Mouse (Mus musculus) adrenal gland, postnatal 10 days (tissue): ENCODE results near the gene Smyd4. TPM values are rescaled to one million over a fixed set of nuclear protein-coding genes. Genes with fewer than 3 reads are reported as not detected.

Experiments
- DNase-seq: peaks from one replicate; pipeline ENCODE4 v3.0.0; 2021; ENCODE audit warnings: mixed read lengths
- long read RNA-seq, 2 experiments: library from polyadenylated mRNA; stranded (forward); transcript quantifications; one replicate each; pipeline ENCODE4 v2.0.0; 2021
- total RNA-seq, 2 experiments: library from RNA; stranded (reverse); gene quantifications; 2 replicates each; pipeline ENCODE4 v1.2.3; 2021

The Smyd4 gene
- total RNA-seq = 1 to 10 TPM; 7.8 to 9.3 TPM
- long read RNA-seq, experiment 1, transcript Smyd4-201 (11 exons, 3,517 nt) = major isoform, 9 of 18 reads
- long read RNA-seq, experiment 1, partial matches to known transcripts = 6 of 18 reads
- long read RNA-seq, experiment 1, other reads (novel, unspliced or antisense) = 3 of 18 reads
- long read RNA-seq, experiment 2, transcript Smyd4-201 (11 exons, 3,517 nt) = major isoform, 6 of 10 reads
- long read RNA-seq, experiment 2, partial matches to known transcripts = 2 of 10 reads
- long read RNA-seq, experiment 2, other reads (novel, unspliced or antisense) = 1 of 10 reads

GRCm38 (mm10) chr11:75348199-75348889 lies at the start of gene Smyd4, which contains the start of gene Rpa1:
Gene Smyd4 (plus strand): TSS chr11:75348433.
Gene Rpa1 (minus strand): TSS chr11:75348324.
- peak; percentile 96 for DNase-seq

GRCm38 (mm10) chr11:75298491-75298890 lies 49.7 kb upstream of the Smyd4 start:
- DNase-seq = no peak

GRCm38 (mm10) chr11:75299786-75300185 lies 48.4 kb upstream of the Smyd4 start:
- no peak for DNase-seq

GRCm38 (mm10) chr11:75300954-75301353 lies 47.3 kb upstream of the Smyd4 start:
- DNase-seq = no peak

GRCm38 (mm10) chr11:75304797-75305196 lies 43.4 kb upstream of the Smyd4 start:
- no peak for DNase-seq

- no peak for DNase-seq
Measured at GRCm38 (mm10) chr11:75308650-75309049, 39.6 kb upstream of the Smyd4 start.

- no peak for DNase-seq
Measured at GRCm38 (mm10) chr11:75310813-75311212, 37.4 kb upstream of the Smyd4 start.

- DNase-seq = no peak
Measured at GRCm38 (mm10) chr11:75311751-75312150, 36.5 kb upstream of the Smyd4 start.

GRCm38 (mm10) chr11:75313834-75314233 lies 34.4 kb upstream of the Smyd4 start:
- DNase-seq = no peak

- no peak for DNase-seq
Measured at GRCm38 (mm10) chr11:75318351-75319221, 29.6 kb upstream of the Smyd4 start.

GRCm38 (mm10) chr11:75319246-75319645 lies 29.0 kb upstream of the Smyd4 start:
- DNase-seq = no peak

- DNase-seq = no peak
Measured at GRCm38 (mm10) chr11:75323326-75323737, 24.9 kb upstream of the Smyd4 start.

- no peak for DNase-seq
Measured at GRCm38 (mm10) chr11:75324433-75324832, 23.8 kb upstream of the Smyd4 start.

GRCm38 (mm10) chr11:75325116-75325968 lies 22.9 kb upstream of the Smyd4 start:
- no peak for DNase-seq

- DNase-seq = no peak
Measured at GRCm38 (mm10) chr11:75325969-75326311, 22.3 kb upstream of the Smyd4 start.

- no peak for DNase-seq
Measured at GRCm38 (mm10) chr11:75336676-75337075, 11.6 kb upstream of the Smyd4 start.

- DNase-seq = no peak
Measured at GRCm38 (mm10) chr11:75337246-75337645, 11.0 kb upstream of the Smyd4 start.

- no peak for DNase-seq
Measured at GRCm38 (mm10) chr11:75340076-75340475, 8.2 kb upstream of the Smyd4 start.

GRCm38 (mm10) chr11:75340698-75341345 lies 7.4 kb upstream of the Smyd4 start:
- DNase-seq = no peak

- DNase-seq = no peak
Measured at GRCm38 (mm10) chr11:75343096-75343495, 5.1 kb upstream of the Smyd4 start.

- no peak for DNase-seq
Measured at GRCm38 (mm10) chr11:75344163-75344562, 4.1 kb upstream of the Smyd4 start.
